Mouse (Mus musculus) fat pad, adult 2 months (tissue): ENCODE measurements around the gene Apobec3.
A peak's percentile ranks its signal among the peaks of the same experiment; 100 is the strongest.
"Not testable (repeated sequence)": the region's sequence is repeated elsewhere in the genome, so short reads cannot be mapped to it uniquely, and the experiment has no call there.

Experiments
- DNase-seq: peaks from one replicate; pipeline ENCODE4 v3.0.0-alpha.2; 2011; ENCODE audit warnings: low read depth, low spot score; ENCODE audit errors: extremely low read depth

The Apobec3 gene

DNA sequence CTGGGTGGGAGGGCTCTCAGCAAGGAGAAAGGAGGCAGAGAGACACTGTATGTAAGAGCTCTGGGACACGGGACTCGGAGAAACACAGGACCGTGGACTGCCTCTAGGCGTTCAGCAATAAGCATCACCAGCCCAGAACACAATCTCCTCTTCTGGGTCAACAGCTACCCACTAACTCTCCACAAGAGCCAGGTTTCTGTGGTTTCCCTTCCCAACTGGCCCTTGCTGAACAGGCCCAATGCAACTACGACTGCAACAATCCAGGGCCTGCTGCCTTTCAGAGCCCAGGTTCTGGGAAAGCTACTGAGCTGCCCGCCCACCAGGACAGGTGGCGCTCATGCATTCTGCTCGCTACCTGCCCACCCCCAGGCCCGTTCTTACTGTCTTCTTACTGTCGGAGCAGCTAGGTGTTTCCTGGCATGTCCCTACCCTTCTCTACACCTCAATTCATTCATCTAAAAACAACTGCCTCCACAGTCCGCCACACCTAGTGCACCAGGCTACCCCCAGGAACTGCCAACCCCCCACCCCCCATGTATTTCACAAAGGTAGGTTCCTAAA lies 35.5 kb downstream of the Apobec3 start:
- DNase-seq: no peak

DNA sequence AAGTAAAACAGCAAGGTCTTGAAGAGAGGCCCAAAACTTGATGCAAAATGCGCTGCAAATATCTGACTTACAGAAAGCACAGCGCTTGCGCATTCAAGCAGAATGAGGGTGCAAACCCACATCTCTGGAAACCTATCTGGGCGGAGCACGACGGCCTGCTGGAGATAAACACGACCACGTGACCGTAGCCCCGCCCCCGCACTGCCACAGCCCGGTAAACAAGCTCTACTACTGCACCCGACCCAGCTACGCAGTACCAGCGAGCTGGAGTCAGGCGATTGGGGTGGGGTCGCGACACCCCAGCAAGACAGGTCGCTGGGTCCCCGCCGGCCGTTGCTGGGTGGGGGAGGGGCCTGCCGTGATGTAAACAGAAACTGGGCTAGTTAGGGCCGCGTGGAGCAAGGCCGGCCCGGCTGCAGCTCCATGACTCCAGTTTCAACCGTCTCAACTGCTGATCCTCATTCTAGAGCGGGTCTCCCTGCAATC lies 36.2 kb downstream of the Apobec3 start:
- peak; percentile 40 for DNase-seq

DNA sequence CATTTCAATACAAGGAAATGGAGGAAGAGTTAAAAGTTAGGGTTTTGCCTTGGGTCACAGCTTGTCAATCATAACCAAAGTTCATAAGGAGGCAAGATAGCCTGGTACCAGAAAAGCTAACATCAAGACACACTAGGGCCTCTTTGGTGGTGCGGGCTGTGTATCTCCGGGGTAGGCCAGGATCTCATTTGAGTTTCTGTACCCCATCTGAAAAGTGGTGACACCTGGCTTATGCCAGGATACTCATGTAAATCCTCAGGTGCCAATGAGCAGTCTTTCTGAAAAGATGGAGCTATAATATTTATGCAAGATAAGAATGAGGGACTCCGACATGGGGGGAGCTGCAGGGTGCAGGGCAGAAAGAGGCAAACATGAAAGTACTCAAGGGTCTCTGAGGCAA lies 36.9 kb downstream of the Apobec3 start:
- DNase-seq: no peak

DNA sequence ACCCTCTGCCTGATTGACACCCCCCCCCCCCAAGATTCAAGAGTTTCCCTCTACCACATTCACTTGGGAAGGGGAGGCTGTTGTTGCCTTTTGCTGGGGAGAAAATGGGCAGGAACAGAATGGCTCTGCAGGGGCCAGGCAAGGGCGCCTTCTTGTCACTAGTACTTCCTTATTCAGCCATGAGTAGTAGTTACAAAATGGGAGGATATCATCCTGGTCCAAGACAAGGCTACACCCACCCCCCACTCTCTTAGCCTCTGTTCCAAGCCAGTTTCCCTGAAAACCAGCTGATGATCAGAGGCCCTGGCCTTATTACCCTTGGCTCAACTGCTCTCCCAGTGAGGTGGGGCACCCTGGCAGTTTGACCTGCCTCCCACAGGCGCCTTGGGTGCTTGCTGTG lies 37.3 kb downstream of the Apobec3 start:
- DNase-seq: no peak

DNA sequence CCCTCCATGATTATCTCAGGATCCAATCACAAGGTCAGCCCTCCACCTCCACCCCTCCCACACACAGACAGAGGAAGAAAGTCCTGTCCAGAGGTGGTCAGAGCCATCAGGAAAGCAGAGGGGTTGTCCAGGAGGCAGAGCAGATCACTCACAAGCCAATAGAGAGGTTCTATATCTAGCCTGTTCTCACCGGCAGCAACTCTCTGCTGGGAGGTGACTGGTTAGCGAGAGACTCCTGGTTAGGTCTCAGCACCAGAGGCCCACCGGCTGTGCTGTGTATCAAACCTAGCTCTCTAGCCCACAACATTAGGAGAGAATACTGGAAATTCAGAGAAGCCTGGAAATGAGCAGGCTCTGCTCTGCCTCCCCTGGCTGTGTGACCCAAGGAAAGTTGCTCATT lies 38.3 kb downstream of the Apobec3 start:
- no peak for DNase-seq

DNA sequence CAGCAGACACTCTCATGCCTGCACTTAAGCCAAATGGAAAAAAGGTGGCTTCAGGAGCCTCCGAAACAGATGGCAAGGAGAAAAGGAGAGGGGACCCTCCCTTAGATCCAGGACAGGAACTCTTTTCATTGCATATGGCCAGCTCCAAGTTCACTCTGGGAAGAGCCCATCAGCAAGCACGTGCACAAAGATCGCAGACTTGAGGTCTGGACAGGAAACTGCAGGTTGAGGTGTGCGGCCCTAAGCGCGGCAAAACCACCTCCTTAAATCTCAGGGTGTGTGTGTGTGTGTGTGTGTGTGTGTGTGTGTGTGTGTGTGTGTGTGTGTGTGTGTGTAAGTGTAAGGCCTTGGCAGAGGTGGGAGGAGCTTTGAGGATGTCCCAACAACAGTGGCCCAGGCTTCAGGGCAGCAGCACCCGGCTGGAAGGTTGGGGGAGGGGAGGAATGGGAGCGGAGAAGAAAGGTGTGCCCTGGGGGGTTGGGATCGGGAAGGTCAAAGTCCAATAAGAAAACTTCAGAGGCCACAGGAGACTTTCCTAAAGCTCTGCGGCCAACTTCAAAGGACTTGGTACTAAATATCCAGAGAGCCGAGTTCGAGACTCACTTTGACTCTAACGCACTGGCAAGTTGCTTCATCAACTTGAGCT lies 40.2 kb downstream of the Apobec3 start:
- DNase-seq: no peak

DNA sequence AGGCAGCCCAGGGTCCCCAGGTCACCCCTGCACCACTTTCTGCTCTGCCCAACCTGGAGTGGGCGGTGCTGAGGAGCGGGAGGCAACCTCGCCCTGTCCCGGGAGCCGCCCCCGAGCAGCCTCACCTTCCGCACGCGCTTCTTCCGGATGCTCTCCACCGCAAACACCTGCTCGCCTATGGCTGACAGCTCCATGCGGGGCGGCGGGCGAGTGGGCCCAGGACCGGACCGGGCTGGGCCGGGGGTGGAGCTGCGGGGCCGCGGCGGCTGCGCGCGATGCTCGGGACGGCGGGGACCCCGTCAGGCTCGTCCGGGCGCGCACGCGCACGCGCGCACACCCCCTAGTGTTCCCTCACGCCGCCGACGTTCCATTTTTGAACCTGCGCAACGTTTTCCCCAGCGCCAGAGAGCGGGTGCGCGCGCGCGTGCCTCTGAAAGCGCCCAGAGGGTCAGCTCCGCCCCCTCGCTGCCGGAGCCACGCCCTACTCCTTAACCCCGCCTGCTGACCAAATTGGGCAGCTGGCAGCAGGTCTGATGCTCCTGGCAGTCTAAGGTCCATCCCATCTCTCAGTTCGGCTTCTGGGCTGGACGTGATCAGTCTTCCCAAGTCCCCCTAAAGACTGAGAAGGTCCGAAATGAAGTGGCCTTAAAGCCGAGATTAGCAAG lies 41.0 kb downstream of the Apobec3 start:
- DNase-seq: no peak

DNA sequence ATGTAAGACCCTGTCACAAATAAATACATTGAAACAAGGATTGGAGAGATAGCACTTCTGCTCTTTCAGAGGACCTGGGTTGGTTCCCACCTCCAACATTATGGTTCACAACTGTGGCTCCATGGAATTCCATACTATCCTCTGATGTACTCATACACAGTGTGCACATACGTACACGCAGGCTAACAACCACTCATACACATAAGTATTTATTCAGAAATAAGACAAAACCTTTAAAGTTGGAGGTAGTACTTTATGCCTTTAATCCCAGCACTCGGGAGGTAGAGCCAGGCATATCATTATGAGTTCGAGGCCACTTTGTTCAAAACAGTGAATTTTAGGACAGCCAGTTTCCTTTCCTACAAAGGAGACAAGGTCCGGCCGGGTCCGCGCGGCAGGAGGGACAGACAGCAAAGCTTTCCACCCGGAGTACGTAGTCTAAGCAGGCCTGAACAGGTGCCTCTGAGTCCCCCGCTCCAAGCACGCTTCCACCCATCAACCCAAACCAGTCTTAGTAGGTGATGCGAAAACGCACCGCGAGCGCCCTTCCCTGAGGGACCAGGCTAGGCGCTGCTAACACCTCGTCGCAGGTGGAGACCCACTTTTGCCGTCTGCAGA lies 41.7 kb downstream of the Apobec3 start:
- no peak for DNase-seq

DNA sequence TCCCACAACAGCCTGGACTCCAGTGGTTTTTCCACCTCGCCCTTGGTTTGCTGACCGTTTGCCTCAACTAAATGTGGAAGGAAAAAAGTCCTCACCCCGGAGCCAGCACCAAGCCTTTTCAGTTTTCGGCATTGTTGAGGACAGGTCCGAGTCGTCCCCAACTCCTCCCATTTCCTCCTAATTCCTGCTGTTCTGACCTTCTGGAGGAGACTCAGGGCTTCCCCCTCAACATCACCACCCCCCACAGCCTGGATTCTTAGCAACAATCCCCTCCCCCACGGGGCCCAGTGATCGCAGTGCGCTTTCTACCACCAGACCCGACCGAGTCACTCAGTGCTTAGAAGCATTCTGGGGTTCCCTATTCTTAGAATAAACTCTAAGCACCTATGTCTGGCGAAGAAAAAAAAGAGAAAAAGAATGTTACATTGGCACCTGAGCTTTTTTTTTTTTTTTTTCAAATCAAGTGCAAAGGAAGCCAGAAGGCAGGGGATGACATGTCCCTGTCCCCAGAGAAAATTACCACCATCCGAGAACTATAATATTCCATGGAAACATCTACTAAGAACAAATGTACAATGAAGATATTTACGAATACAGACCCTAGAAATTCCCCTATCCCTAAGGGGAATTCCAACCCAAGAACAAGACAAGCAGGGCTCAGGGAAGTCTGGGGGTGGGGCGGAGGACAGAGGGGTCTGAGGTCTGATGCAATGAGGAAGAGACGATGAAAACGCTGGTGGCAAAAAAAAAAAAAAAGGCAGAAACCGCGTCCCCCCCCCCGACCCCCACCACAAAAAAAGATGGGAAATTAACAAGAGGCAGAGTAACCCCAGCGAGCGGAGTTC lies 42.4 kb downstream of the Apobec3 start:
- no peak for DNase-seq

DNA sequence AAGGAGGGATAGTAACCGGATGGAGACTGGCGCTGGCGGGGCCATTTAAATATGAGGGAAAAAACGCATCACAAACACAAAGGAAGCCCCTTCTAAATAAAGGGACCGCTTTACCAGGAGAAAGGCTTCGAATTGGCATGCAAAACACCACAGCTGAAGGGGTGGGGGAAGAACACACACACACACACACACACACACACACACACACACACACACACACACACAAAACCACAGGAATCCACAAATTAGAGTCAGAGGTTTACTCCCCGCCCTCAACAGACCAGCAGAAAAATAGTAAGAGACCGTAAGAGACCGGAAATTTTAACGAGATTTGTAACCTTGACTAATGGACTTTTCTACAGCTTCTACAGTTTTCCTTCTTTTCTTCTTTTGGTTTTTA lies 43.3 kb downstream of the Apobec3 start:
- DNase-seq: no peak

DNA sequence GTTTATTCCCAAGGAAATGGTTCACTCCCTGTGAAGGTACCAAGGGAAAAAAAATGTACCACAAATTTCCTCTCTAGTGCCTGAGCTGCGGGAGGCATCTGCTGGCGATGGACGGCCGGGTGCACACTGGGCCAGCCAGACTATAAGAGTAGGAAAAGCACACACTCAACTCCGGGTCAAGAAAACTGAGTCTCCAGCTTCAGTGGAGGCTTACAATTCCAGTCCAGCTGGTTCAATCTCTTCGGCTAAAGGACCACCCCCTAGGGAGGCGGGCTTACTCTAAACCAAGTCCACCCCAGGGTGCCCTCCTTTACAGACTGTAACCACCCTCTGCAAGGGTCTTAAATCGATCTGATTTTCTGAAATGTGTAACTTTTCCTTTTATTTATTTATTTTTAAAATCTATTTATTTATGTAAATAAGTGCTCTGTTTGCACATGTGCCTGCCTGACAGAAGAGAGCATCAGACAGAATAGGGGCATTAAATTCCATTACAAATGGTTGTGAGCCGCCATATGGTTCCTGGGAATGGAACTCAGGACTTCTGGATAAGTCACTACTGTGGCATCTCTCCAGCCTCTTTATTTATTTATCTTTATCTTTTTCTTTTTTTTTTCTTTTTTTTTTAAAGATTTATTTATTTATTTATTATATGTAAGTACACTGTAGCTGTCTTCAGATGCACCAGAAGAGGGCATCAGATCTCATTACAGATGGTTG lies 44.4 kb downstream of the Apobec3 start:
- DNase-seq: no peak

DNA sequence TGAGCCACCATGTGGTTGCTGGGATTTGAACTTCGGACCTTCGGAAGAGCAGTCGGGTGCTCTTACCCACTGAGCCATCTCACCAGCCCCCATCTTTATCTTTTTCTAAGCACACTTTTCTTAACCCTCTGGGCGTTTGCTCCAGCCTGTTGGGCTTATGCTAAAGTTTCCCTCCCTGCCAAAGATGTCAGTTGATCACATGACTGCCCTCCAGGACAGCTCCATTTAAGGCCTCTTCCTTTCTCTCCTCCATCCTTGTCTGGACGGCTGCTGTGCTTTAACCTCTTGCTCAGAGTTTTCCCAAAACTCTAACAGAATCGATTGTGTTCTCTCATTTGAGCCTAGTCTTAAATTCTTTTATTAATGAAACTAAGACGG lies 44.9 kb downstream of the Apobec3 start:
- no peak for DNase-seq

DNA sequence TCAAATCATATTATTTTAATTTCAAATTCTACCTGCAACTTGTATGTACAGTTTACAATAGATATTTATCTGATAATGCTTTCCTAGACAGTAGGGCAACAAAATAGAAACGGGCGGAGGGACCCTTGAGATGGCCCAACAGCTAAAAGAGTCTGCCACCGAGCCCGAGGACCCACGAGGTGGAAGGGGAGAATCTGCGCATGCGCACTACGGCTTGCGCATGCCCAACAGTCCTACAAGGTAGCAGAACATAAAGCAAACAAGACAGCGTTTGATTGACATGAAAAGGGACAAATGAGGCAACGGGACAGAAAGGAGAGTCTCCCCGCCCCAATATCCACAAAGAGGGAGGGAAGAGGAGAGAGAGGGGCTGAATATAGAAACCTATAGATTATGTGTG lies 47.6 kb downstream of the Apobec3 start:
- DNase-seq: no peak

DNA sequence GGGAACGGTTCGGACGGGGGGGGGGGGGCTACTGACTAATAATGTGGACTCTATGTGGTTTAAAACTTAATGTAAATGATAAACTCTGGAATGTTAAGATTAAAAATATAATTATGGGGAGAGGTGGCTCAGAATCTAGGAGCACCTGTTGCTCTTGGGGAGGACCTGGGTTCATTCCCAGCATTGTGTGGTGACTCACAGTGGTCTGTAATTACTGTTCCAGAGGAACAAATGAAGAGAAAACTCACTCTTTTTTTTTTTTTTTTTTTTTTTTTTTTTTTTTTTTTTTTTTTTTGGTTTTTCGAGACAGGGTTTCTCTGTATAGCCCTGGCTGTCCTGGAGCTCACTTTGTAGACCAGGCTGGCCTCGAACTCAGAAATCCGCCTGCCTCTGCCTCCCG lies 48.0 kb downstream of the Apobec3 start:
- not testable (repeated sequence) for DNase-seq

DNA sequence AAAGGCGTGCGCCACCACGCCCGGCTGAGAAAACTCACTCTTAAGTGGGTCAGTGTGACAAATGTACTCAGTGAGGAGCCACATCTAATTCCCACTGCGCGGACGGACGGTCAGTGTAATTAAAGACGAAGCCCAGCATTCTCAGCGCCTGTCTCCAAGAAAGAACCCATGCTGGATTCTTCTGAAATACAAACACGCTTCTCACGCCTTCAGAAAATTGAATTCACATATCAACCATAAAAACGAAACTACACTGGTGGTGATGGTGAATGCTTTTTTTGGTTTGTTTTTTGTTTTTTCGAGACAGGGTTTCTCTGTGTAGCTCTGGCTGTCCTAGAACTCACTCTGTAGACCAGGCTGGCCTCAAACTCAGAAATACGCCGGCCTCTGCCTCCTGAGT lies 48.5 kb downstream of the Apobec3 start:
- DNase-seq: no peak

DNA sequence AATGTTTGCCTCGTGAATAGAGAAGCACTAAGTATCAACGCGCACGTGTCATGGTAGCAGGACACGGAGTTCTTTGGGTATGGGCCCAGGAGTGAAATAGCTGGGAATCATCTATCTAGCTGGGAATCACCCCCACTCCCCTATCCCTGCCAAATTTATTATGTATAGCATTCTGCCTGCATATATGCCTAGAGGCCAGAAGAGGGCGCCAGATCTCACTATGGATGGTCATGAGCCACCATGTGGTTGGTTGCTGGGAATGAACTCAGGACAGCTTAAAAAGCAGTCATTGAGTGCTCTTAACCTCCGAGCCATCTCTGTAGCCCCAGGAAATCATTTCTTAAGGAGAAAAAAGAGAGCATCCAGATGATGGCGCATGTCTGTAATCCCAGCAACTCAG lies 49.5 kb downstream of the Apobec3 start:
- no peak for DNase-seq

DNA sequence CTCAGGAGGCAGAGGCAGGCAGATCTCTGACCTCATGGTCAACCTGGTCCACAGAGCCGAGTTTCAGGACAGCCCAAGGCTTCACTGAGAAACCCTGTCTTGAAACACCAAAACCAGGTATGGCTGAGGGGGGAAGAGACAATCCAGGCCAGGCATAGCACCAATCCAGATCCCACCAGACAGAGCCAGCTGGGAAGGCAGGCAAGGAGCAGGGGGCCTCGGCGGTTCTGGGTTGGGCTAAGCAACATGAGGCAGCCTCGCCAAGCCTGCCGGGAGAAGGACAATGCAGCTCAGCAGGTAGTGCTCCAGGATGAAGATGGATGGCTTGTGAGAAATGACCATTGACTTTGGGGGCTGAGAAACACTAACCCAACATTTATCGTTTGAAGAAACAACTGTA lies 51.1 kb downstream of the Apobec3 start:
- no peak for DNase-seq

DNA sequence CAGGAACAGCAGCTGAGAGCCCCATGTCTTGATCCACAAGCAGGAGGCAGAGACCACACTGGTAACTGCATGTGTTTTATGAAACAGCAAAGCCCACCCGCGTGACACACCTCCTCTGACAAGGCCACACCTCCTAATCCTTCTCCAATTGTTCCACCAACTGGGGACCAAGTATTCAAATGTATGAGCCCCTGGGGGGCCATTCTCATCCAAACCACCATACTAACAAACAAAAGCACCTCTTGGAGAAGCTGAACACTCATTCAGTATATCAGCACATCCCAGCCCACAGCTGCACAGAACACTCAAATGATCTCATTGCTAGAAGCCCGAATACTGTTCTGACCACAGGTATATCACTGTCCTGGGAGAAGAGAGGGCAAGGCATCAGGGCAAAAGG lies 52.1 kb downstream of the Apobec3 start:
- no peak for DNase-seq

DNA sequence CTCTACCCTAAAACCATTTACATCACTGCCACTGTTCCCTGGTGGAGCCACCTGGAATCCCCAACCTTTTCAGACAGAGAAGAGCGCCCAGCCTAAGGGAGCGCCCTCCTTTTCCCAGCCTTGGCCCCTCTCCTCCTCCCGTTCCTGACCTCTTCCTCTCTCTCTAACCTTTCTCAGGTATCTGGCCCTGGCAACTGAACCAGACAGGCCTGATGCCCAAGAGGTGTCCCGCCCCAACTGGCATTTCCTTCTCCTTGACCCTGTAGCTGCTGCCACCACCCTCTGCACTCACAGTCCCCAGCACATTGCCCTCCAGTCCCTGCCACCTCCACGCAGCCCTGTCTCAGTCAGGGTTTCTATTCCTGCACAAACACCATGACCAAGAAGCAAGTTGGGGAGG lies 53.5 kb downstream of the Apobec3 start:
- no peak for DNase-seq

DNA sequence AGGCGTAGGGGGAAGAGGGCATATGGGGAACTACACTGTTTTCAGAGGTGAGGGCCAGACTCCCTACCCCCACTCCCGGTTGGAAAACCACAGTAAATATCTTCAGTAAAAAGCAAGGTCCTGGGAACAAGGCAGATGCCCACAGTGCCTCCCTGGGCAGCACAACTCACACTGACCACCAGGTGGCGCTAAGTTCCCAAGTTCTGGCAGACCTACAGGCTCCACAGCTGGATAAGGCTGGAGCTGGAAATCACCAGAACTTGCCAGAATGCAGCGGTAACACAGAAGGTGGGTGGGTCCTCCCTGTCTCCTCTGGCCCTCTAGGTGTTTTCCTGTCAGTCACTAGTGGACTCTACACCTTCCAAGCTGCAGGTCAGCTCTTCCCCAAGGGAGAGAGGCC lies 54.6 kb downstream of the Apobec3 start:
- no peak for DNase-seq

DNA sequence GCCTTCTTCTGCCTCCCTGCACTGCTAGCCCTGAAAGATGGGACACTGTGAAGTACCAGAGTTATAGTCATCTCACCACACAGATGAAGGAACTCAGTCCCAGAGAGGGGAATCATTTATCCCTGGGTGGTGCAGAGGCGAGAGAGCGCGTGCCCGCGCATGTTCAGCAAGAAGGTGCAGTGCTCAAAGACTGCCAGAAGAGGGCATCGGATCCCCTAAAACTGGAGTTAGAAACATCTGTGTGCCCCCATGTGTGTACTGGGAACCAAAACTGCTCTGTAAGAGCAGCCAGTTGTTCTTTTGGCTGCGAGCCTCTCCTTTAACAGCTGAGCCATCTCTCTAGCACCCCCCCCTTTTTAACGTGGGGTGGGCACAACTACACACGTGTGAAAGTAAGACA lies 55.3 kb downstream of the Apobec3 start:
- no peak for DNase-seq
